Mouse (Mus musculus) cerebellum, postnatal 10 days (tissue): ENCODE data around the gene Btf3.

Experiments used
- DNase-seq, 2 experiments: peaks; one replicate each; pipeline ENCODE4 v3.0.0; 2021; ENCODE audit warnings: mixed read lengths in 2 of 2

Btf3 gene

DNA sequence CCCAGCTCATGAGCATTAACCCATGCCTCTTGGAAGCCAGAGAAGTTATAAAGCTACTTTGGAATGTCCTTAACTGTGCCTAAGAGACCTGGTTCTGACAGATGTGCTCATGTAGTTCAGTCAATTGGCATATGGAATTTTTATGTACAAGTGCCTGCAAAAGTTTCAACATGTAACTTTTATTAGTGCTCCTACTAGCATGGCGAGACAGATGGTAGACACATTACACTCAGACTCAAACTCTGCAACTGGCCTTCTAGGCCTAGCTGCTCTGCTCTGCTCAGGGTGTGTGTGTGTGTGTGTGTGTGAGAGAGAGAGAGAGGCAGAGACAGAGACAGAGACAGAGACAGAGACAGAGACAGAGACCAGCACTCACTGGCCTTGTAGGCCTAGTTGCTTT, 19.4 kb upstream of the Btf3 start:
- no peak for DNase-seq

DNA sequence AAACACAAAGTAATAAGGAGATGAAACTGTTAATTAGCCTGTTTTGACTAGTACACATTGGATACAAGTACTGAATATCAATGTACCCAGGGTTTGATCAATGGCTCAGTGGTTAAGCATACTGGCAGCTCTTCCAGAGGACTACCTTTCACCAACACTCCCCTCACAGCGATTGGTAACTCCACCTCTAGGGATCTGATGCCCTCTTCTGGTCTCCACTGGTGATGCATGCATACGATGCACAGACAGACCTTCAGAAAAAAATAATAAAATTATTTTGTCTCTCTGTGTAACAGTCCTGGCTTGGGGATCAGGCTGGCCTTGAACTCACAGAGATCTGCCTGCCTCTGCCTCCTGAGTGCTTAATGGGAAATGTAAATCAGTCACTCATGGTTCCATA, 15.3 kb upstream of the Btf3 start:
- peak; percentile 23 to 29 for DNase-seq

DNA sequence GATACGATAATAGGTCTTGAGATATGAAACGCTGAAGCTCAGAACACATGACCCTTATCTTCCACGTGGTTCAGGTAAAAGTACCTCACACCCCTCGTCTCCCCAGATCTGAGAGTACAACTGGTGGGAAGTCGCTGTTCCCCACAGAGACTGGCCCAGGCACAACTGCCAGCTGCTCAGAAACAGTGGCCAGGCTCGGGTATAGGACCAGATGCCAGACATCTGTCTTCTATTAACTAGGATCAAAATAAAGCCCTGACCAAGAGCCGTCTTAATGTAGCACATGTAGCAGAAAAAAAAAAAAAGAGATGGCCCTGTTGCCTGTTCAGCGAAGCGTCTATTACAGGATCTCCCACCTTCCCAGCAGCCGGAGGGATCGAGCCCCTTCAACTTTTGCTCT, 8.2 kb upstream of the Btf3 start:
- no peak for DNase-seq

DNA sequence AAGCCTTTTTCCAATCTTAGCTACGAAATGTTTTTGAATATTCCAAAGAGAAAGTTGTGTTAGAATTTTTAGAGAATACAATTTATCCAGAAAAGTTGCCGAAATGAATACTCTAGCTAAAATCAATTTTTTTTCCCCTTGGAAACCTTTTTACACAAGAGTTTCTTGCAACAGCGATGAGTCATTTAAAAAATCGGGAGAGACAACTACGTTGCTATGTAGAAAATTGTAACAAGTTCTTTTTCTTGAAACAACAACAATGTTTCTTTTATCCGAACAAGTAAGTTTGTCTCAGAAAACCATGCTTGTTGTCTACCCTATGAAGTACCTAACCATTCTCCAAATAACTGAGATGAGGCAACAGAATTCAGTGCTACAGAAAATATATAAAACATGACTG, 1.1 kb upstream of the Btf3 start:
- no peak for DNase-seq

DNA sequence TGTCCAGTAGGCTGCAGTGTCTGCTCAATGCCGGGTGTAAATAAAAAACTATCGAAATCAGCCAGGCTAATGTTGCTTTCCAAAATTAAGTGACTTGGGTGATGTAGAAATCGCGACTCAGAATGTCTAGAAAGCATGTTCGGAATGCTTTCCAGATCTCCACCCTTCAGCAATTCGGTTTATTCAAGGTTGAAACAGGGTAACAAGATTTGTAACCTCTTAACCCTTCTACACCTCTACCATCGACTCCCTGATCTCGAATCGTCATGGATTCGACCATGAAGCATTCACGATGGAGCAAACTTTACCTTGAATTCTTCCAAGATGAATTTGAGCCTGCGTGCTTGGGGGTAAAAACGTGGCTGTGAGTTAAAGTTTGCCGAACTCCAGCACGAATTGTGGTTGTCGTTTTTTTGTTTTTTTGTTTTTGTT, 456 bp upstream of the Btf3 start:
- DNase-seq: peak in 1 of 2 experiments; percentile 6

DNA sequence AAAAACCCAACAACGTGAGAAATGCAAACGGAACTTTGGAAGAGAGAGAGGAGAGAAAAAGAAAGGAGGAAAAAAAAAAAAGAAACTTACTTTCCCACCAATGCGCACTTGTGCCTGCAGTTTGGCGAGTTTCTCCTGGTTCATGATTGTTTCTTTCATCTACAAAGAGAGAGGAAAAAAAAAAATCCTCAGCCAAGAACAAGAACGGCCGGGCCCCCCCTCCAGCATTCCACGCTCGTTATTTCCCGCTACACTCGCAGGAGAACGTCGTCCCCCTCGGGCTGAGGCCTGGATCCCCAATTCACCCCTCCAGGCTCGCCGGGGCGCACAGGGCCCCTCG, 696 bp downstream of the Btf3 start:
- DNase-seq: no peak

DNA sequence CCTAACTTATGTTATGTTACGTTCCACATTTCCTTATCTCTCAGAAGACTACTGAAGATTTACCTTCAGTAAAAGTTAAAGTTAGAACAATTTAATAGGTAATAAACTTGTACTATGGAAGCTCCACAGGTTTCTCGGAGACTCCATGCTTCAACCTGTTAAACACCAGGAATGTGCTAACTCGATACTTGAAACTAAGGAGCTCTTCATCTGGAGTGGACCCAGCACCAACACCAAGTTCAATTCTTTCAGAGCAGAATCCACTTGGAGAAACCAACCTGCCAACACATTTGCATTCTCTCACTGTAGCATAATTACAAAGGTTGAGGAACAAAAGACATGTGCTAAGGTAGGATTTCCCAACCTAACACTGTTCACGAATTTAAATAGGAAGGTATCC, 1.7 kb downstream of the Btf3 start:
- DNase-seq: no peak

DNA sequence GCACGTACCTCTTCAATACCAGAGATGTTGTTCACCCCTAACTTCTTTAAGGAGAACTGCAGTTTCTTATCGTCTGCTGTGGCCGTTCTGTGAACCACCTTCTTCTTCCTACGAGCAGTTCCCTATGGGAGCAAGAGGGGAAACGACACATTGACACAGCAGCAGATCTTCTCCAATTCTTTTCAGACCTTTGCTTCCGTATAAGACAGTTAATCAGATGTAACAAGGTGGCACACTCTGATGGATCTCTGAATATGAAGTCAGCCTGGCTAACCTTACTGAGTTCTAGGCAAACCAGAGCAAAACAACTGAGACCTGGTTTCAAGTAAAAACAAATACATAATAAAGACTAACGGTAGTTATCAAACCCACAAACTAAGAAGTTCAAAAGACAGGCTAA, 3.2 kb downstream of the Btf3 start:
- DNase-seq: no peak

DNA sequence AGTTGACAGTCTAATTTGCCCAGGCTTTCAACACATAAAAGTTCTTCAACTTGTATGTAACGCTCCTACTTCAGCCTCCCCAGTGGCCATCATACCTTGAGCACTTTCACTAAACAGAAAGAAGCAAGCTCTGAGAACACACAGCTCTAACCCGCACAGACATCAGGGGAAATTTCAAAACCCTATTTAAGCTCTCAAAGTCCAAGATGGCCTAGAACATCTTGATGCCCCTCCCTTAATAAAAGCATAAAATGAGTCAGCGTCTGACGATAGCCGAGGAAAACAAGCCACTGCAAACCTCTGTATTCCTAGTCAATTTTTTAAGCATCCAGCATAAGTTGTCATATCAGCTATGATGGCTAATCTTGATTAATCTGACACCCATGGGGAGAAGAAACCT, 5.2 kb downstream of the Btf3 start:
- DNase-seq: no peak

DNA sequence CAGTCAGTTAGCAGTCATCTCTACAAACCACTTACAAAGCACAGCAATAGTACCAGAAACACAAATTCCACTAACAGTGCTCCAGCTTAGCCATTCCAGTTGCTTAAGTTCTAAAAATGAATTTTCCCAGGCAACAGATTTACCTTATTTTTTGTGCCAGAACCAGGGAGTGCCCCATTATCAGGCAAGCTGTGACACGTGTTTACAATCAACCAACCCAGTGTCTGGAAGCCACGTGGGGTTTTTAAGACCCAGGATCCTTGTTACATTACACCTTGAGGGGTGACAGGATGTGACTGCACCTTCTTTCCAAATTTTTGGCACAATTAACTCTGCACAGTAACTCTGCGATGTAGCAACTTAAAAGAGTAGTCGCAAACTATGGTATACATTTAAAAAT, 8.1 kb downstream of the Btf3 start:
- no peak for DNase-seq

DNA sequence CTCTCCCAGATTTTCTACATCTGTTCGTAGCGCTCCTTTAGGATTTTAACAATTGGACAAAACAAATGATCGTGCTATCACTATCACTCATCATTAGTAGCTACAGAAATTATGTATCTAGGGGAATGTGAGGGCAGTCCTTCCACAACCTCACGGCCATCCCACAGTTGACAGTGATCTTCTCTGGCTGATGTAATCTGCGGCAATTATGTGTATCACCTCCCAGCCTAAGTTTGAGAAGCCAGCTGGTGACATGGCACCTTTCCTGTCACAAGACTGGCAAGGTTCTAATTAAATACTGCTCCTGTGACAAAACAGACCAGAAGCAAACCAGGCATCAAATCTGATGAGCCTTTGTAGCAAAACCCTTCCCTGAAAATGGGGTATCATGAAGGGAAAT, 8.8 kb downstream of the Btf3 start:
- no peak for DNase-seq

DNA sequence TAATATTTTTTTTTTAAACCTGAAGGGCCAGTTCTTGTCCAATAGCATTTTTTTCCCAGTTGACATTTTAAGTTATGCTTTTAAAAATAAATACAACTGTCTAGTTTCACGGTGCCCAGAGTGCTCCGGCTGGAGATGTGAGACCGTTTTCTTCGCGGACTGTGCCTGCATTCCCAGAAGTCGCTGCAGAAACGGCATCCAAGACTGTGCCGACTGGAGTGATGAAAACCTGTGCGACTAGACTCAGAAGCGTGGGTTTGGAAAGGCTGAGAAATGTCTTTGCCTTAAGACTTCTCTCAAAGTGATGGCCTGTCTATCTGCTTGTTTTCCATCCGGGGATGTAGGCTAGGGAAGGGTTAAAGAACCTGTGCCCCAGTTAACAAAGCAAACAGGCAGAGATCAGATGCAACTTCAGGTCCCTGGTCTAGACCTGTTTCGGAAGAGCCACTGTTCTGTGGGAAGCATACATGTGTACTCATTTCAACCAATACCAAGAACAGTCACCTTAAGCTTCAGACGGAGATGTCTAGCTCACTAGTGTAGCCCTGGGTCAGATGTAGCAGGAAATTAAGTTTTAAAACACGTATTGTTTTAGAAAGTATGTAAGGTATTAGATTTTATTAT, 9.8 kb downstream of the Btf3 start:
- no peak for DNase-seq

DNA sequence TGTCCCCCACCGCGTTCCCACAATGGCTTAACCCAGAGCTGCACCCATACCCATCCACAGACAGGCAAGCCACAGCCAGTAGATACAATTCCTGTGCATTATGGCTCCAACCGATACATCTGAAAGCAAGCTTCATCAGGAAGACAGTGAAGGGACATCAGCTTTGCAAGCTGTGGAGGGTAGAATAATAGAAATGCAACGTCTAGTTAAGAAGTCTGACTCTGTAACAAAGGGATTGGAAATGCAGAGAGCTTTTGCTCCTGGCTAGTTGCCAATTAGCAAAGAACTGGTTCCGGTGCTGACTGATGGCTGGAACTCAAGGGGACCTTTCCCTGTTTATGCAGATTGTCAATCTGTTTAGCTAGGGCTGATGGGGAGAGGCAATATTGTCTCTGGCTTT, 10.4 kb downstream of the Btf3 start:
- peak in 1 of 2 experiments; percentile 18 for DNase-seq

DNA sequence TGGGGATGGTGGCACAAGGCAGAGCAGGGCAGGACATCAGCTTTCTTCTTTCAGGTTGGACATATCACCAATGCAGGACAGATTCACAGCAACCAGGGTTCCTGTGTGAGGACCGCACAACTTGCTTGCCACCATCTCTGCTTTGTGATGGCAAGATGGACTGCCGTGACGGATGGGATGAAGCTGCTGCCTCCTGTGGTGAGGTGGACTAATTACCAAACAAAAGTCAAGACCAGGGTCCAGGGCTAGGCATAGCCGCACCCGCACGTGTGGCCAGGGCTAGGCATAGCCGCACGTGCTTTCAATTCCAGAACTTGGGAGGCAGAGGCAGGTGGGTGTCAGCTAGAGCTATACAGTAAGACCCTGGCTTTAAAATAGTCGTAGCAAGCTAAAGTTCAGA, 11.5 kb downstream of the Btf3 start:
- no peak for DNase-seq

DNA sequence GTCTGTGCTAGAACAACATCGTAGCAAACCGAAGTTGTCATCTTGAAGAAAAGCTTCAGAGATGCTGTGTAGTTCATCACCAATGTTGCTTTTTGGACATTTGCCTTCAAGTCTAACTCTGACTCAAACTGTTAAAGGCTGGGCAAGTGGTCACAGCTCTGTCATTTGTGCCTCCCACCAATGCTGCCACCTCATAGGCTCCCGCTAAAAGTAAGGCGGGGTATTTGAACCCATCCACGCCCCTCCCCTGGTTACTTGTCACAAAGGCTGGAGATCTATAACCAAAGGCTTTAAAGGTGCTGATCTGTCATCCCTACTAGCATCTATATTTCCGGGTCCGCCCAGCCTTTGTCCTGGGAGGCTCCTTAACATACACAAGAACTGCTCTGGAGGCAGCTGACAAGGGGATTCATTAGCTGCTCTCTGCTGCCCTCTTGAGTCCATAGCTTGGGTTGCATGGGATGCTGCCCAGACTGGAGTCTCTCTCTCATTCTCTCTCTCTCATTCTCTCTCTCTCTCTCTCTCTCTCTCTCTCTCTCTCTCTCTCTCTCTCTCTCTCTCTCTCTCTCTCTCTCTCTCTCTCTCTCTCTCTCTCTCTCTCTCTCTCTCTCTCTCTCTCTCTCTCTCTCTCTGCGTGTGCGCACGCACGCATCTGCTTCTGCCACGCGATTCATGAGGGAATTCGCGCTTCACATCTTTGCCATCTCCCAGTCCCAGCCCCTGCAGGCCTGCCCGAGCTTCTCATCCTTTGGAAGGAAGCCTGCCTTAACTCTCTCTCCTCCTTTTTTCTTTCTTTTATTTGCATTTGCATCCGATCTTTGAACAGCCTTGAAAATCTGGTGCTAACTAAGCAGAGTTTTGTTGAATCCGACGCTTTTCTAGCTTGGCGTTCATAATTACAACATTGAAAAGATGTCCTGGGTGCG, 17.7 kb downstream of the Btf3 start:
- peak; percentile 89 to 92 for DNase-seq

DNA sequence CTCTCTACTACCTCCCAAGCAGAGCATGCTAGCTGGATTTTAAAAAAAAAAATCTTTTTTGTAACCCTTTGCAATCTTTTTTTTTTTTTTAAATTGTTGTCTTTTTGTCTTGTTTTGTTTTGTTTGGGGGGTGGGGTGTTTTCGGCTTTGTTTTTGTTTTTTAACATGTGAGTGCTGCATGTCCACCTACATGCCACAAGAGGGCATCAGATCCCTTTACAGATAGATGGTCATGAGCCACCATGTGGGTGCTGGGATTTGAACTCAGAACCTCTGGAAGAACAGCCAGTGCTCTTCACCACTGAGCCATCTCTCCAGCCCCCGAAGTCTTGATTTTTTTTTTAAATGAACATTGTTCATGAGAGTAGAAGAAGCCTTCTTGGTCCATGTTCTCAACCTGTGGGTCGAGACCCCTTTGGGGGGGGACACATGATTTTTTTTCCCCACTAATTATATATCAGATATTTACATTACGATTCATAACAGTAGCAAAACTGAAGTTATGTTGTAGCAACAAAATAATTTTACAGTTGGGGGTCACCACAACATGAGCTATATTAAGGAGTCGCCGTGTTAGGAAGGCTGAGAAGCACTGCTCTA, 18.8 kb downstream of the Btf3 start:
- DNase-seq: no peak

DNA sequence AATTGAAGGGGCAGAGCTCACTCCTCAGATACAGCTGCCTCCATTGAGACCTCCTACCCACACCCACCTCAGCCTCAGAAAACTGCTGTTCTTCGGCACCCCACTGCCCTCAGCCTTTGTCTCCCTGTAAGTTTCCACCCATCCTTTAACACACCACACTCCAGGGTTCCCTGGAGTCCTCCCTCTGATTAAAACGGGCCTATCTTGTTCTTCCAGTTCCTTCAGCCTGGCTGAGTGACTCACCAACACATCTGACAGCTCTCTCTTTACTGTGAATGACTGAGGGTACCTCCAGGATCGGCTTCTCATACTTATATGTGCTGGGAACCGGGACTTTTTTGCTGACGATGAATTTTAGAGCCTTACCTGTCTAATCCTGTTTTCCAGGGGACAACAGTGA, 20.7 kb downstream of the Btf3 start:
- DNase-seq: no peak

DNA sequence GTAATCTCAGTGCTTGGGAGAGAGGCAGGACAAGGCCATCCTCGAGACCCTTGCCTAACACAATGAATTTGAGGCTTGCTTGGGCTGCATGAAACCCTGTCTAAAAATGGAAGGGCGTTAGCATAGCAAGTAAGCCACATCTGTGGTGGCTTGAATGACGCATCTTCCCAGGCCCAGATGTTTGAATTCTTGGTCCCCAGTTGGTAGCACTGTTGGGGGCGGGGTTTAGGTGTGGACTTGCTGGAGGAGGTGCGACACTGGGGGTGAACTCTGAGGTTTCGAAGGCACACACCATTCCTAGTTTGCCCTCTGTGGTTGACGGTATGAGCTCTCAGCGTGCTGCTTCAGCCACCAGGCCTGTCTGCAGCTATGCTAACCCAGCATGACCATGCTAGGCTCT, 25.1 kb downstream of the Btf3 start:
- no peak for DNase-seq

DNA sequence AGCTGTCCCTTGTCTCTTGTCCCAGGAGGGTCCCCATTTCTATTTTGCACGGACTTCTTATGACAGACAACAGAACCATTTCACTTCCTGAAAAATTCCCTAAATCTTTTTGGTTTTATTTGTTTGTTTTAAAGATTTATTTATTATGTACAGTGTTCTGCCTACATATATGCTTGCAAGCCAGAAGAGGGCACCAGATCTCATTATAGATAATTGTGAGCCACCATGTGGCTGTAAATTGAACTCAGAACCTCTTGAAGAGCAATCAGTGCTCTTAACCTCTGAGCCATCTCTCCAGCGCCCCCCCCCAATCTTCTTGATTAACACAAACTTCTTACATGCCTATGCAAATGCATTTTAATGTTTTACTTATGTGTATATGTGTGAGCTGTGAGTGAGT, 26.1 kb downstream of the Btf3 start:
- no peak for DNase-seq

DNA sequence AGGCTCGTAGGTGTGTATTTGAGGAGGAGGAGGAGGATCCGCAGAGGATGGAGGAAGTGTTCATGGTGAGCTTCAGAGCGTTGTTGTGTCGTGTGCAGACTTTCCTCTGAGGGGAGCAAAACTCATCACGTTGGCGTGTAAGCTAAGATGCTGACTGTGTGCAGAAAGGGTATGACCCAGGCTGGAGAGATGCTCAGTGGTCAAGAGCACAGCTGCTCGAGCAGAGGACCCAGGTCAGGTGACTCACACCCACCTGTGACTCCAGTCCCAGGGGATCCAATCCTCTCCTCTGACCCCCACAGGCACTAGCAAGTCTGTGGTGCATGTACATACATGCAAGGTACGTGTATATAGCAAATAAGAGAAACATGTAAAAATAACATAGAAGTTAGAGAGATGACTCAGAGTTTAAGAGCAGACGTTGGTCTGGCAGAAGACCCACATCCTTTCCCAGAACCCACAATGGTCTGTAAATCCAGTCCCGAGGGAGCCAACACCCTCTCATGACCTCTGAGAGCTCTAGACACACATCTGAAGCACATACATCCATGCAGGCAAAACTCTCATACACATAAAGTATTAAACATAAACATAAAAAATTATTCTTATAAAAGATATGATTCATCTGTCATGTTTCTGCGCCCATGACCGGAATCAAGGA, 35.7 kb downstream of the Btf3 start:
- DNase-seq: no peak

DNA sequence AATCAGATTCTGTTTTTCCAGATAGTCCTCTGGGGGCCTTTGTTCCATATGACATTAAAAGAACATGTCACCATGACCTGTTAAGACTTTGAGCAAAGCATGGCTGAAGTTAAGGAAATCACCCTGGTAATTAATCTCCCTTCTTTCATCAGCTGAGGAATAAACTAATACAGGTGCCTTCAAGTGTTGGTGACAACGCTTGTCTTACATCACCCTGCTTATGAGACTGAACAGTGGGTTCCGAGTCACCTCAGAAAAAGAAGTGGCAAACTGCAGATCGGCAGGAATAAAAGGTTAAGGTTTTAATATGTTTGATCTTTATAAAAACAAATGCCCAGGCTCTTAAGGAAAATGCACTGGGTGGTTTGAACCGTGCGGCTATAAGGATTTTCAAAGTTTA, 37.1 kb downstream of the Btf3 start, which contains the start of gene Gm21976:
Gene Gm21976, plus strand, starts transcription at position 202 of the 400 bp plus-strand sequence.
- no peak for DNase-seq

DNA sequence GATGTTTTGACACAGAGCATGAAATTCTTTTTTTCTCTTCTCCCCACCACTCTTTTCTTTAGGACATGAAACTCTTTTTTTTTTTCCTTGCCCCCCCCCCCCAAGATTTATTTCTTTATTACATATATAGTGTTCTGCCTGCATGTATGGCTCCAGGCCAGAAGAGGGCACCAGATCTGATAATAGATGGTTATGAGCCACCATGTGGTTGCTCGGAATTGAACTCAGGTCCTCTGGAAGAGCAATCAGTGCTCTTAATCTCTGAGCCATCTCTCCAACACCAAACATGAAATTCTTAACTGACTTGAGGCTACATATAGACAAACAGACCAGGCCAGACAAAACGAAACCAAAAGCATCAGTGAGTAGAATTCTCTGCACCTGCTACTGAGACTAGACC, 39.3 kb downstream of the Btf3 start:
- DNase-seq: no peak

DNA sequence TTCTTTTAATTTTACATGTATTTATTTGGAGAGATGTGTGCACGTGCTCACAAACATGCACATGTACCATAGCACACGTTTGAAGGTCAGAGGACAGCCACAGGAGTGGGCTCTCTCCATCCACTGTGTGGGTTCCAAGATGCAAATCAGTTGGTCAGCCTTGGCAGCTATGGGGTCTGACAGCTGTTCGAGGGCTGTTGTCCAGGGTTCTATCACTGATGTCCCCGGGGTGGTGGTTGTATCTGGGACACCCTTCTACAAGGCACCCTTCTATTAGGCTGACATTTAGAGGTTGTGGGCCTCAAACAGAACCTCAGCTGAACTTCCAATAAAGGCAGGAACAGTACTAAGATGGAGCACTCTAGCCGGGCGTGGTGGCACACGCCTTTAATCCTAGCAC, 40.6 kb downstream of the Btf3 start:
- no peak for DNase-seq

DNA sequence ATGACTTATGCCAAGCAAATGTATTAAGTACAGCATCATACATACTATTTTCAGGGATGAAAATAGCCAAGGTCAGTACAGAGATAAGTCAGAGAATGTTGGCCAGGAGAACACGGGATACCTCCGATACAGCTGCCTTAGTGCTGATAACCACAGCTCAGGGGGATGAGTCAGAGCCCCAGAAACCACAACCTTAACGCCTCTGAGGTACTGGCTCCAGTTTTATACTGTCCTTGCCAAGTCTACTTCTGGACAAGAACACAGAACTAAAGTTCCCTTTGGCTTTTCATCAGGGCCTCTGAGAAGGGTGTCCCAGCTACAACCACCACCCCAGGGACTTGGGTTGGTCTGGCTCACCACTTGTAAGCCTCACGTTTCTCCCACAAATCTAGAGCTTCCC, 41.2 kb downstream of the Btf3 start:
- DNase-seq: no peak
